Mouse (Mus musculus) olfactory bulb, adult 2 months (tissue): ENCODE results near the gene Dnah2.

Experiments
- CTCF ChIP-seq: fragments of 200-500 bp; IDR thresholded peaks from 2 replicates; pipeline ENCODE4 v1.5.1; 2012; ENCODE audit warnings: low read depth, mild to moderate bottlenecking, low read length, moderate library complexity; ENCODE audit not compliant: insufficient read depth
- POLR2A ChIP-seq: fragments of 200-500 bp; IDR thresholded peaks from 2 replicates; pipeline ENCODE4 v1.6.1; 2012; ENCODE audit warnings: mild to moderate bottlenecking, low read depth, low read length, moderate library complexity; ENCODE audit not compliant: insufficient read depth

DNA sequence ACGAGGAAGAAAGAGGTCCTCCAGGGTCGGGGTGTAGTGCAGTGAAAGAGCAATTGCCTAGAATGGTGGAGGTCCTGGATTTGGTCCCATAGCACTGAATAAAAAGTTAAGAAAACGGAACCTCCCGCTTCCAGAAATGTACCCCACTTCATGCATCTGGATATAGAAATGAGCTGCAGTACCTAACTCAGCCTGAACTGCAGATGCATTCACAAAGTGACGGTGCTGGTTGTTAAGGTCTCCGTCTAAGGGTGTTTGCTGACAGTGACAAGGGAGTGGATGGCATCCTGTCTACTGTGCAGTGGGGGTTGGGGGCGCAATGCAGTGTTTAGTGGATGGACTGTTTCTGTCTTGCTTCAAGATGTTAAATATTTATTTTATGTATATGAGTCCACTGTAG, 162.2 kb downstream of the Dnah2 start:
- TF ChIP-seq CTCF (no peak), POLR2A (no peak)
